Comparison of ENCODE assay signal across 8 mouse cellular contexts in the genomic region with DNA sequence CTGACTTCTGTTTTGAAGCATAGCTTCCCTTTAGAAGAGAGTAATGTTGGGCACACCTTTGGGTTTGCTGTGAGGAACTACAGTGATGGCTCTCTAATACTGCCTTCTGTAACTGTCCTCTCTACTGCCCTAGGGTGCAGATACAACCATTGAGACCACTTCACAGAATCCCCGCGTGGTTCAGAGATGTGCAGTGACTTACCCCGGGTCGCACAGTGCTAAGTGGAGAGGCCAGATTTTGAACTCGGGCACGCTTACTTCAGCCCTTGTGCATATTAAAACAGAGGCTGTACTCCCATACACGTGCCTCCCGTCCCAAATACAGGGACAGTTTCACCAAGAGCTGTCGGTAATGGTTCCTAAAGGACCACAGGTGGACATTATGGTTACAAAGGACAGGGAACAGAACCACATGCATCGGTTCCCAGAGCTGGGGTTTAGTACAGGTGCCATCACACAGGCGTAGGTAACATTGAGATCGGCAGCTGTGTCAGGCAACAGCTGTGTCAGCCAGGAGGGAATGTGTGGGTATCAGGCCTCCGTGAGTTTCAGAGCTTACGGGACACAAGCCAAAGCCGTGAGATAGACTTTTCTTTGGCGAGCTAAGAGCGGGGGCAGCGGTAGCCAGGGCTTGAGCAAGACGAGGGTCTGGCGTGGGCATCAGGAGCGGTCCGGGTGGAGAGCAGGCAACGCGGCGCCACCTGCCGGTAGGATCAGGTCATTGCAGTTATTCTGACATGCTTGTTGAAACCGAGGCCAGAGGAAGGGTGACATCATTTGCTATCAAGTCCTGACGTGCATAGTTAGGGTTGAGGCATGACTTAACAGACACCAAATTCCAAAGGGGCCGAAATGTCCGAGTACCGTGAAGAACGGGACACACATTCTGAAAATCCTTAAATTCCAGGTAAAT.
DNase-seq lines count a peak whose midpoint lies in the region; ATAC-seq lines count a peak whose summit lies in the region.

No protein-coding gene starts in this region.

- peak; percentile 87 for DNase-seq in 3T3-L1 (ENCODE audit: low read depth, low spot score)
- peak; percentile 87 to 90 for DNase-seq in adrenal gland, postnatal 36 days
- peak; percentile 87 for DNase-seq in embryonic facial prominence, embryonic 14.5 days (ENCODE audit: low spot score)
- peak; percentile 79 to 88 for DNase-seq in heart, adult 18-20 months
- DNase-seq in kidney, adult 18-20 months = peak; percentile 84
- DNase-seq in limb, embryonic 10.5 days (ENCODE audit: low spot score) = peak; percentile 95
- peak; percentile 73 for DNase-seq in spleen, adult 12 weeks (ENCODE audit: low spot score)

- H3K4me3 ChIP-seq in embryonic facial prominence, embryonic 14.5 days (ENCODE audit: low read depth, low read length) = peak overlapping the region; percentile 28
- peak overlapping the region; percentile 40 for H3K4me3 ChIP-seq in limb, embryonic 10.5 days
- peak overlapping the region; percentile 29 for H3K4me3 ChIP-seq in midbrain, embryonic 13.5 days (replicated peaks)

- H3K9me3 ChIP-seq in embryonic facial prominence, embryonic 14.5 days (ENCODE audit: control insufficient read depth, low read length) = no peaks in the 10 kb centered on the region
- H3K9me3 ChIP-seq in limb, embryonic 10.5 days (replicated peaks) = no peaks in the 10 kb centered on the region
- H3K9me3 ChIP-seq in midbrain, embryonic 13.5 days = no peaks in the 10 kb centered on the region

- H3K9ac ChIP-seq in embryonic facial prominence, embryonic 14.5 days (ENCODE audit: low read depth, low read length) = peak overlapping the region; percentile 51
- H3K9ac ChIP-seq in midbrain, embryonic 13.5 days (replicated peaks) = no peak overlapping the region

- H3K4me2 ChIP-seq in embryonic facial prominence, embryonic 14.5 days (ENCODE audit: low read depth, low read length) = peak overlapping the region; percentile 69
- H3K4me2 ChIP-seq in midbrain, embryonic 13.5 days (replicated peaks) = peak overlapping the region; percentile 54

- 0 out of 2 replicates have a peak, but pooled peaks cover 4% of the 10 kb centered on the region for H3K4me1 ChIP-seq in embryonic facial prominence, embryonic 14.5 days (ENCODE audit: control insufficient read depth, insufficient read depth, low read length)
- H3K4me1 ChIP-seq in limb, embryonic 10.5 days = peaks cover 16% of the 10 kb centered on the region
- peaks cover 8% of the 10 kb centered on the region for H3K4me1 ChIP-seq in midbrain, embryonic 13.5 days (replicated peaks)

- peak; percentile 81 for ATAC-seq in embryonic facial prominence, embryonic 14.5 days (ENCODE audit: low read depth)
- ATAC-seq in midbrain, embryonic 13.5 days = peak; percentile 89

- H3K36me3 ChIP-seq in embryonic facial prominence, embryonic 14.5 days (ENCODE audit: control insufficient read depth, insufficient read depth, low read length) = no peaks in the 10 kb centered on the region
- H3K36me3 ChIP-seq in limb, embryonic 10.5 days = no peaks in the 10 kb centered on the region
- no peaks in the 10 kb centered on the region for H3K36me3 ChIP-seq in midbrain, embryonic 13.5 days

- WGBS in embryonic facial prominence, embryonic 14.5 days = 4% methylated on average over 32 of the region's 32 CpGs
- WGBS in limb, embryonic 10.5 days = 6% methylated on average over 32 of the region's 32 CpGs
- 7% methylated on average over 32 of the region's 32 CpGs for WGBS in midbrain, embryonic 13.5 days

- 0 out of 2 replicates have a peak, but pooled peaks cover 5% of the 10 kb centered on the region for H3K27me3 ChIP-seq in embryonic facial prominence, embryonic 14.5 days (replicated peaks; ENCODE audit: control insufficient read depth, insufficient read depth, low read length)
- peaks cover 10% of the 10 kb centered on the region for H3K27me3 ChIP-seq in limb, embryonic 10.5 days (ENCODE audit: low read depth, poor library complexity, severe bottlenecking)
- 0 out of 2 replicates have a peak, but pooled peaks cover 4% of the 10 kb centered on the region for H3K27me3 ChIP-seq in midbrain, embryonic 13.5 days

- H3K27ac ChIP-seq in embryonic facial prominence, embryonic 14.5 days (replicated peaks; ENCODE audit: low read depth, low read length) = no peak overlapping the region
- no peak overlapping the region for H3K27ac ChIP-seq in limb, embryonic 10.5 days
- H3K27ac ChIP-seq in midbrain, embryonic 13.5 days = no peak overlapping the region
